Mouse (Mus musculus) left cerebral cortex, adult 18-20 months (tissue): ENCODE measurements at regions not wholly inside any gene's neighbourhood (a gene's known extent, or its start where the extent isn't known, plus 50 kb on each side); places are given as distances from the start of the nearest gene placed in this dataset.

Experiments used
- DNase-seq, 2 experiments: peaks; one replicate each; pipeline ENCODE4 v3.0.0; 2021 to 2022; ENCODE audit warnings: low spot score in 2 of 2, mixed read lengths in 1 of 2

DNA sequence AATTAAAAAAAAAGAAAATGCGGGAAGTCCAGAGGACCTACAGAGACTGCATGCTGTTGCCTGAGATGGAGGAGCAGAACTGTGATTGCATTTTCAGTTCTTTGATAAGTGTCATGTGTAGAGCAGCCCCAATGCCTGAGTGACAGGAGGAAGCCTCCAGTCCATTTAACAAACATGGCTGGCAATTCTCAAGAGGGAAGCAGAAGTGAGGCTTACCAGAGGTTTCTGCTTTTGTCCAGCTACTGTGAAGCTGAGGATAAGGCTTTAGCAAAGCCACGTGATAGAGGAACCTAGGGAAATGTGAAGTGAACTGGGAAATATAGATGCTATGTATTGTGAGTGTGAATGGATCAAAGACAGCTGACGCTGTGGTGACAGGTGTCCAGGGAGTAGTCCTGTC is 56.6 kb downstream of the Sucnr1 start:
- no peak for DNase-seq

DNA sequence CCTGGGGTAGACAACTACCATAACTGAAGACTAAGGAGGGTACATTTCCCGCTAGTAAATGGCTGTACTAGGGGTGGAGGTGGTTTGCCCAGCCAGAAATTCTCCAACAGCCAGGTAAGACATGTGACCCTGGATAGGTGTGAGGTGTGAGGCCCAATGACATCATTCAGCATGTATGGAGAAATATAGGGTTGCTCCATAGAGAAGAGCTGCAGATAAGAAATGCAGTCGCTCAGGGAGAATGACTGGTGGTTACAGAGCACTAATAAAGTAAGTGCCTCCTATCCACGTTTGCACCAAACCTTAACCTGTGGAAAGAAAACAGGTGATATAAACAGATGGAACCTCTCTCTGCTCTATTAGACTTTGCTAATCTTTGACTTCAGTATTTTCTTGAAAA is 78.2 kb downstream of the Sucnr1 start:
- DNase-seq: no peak

DNA sequence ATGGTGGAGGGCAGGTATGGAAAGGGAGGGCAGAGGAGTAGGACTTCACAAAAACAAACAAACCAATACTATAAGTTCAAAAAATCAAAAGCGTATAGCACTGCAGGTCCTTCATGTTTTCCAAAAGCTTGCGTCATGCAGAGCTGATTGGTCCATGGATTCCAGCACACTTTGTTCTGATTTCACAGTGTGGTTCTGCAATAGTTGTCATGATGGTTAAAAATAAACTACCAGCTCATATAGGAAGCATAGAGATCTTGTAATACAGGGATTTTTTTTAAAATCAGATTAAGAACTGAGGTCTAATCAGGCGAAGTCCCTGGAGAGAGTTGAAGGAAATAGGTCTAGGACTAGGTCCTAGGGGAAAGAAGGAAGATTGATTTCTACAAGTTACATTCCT is 86.0 kb downstream of the Sucnr1 start:
- DNase-seq: no peak

DNA sequence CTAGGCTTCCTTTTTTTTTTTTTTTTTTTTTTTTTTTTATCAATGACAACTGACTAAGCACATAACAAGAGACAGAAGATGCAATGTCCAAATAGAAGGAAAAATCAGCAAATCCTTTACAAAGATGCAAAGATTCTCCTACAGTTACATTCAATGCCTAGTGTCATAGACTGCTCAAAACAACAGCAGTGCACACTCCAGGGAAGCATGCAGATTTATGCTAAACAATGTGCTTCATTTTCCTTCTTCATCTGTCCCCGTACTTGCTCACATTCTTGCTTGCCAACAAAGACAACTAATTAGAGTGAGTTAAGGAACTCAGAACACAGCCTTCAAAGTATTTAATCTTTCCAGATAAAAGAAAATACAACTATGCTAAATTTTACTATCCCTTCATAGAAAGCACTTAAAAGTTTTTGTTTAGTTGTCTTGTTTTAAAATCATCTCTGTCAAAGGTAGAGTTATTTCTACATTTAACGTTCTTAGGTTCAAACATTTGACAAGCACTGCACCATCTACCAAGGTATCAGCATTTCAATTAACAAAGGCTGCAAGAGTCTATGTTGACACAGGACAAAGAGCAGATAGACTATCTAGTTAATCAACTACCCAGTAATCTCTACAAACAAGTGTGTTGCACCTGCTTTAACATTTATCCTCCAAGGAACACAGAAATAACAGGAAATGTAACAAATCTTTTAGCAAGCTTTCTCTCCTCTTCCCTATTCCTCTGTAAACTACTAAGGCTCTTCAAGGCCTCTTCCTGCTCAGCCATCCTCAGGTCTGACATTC is 86.7 kb downstream of the Sucnr1 start:
- no peak for DNase-seq

- DNase-seq: no peak
Measured at GRCm38 (mm10) chr3:60169606-60170005, 87.9 kb downstream of the Sucnr1 start.

- no peak for DNase-seq
Measured at GRCm38 (mm10) chr3:60184481-60184880, 102.8 kb downstream of the Sucnr1 start.

DNA sequence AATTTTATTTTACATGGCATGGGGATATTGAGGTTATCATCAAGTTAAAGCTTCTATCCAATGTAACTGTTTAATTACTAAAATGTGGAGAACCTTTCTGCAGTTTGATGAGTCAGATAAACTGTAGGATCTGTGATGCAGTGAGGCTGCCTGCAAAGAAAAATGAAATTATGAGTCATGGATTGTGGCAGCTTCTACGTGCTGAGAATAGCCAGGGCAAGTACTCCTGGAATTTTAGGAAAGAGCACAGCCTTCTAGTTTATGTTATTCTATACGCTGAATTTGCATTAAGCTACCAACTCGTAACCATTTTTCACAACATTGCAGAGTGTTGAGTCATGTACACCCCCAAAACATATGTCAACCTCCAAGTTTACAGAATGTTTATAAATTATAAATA is 114.4 kb downstream of the Sucnr1 start:
- peak; percentile 2 for DNase-seq

GRCm38 (mm10) chr3:60207936-60208335 is 126.3 kb downstream of the Sucnr1 start:
- DNase-seq: no peak

GRCm38 (mm10) chr3:60218938-60219337 is 137.3 kb downstream of the Sucnr1 start:
- no peak for DNase-seq

- DNase-seq: no peak
Measured at GRCm38 (mm10) chr3:60240664-60241063, 159.0 kb downstream of the Sucnr1 start.

GRCm38 (mm10) chr3:60266666-60267415 is 185.2 kb downstream of the Sucnr1 start:
- no peak for DNase-seq

GRCm38 (mm10) chr3:60267416-60268174 is 185.9 kb downstream of the Sucnr1 start:
- DNase-seq: no peak

DNA sequence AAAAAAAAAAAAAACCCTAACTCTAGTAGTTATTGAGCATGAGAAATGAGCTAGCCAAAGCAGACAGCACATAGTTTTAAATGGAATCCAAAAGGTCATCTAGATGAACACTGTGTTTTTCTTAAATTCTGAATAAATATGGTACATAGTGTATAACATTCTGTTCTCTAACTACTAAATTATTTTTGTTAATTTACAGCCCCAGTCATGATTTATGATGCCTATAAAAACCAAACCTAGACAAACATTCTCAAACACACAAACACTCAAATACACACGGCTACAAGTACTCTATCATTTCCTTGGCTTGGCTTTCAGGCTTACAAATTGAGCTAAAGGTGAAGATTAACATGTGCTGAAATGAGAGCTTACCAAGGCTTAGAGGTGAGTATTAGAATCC is 188.8 kb downstream of the Sucnr1 start:
- no peak for DNase-seq

- no peak for DNase-seq
Measured at GRCm38 (mm10) chr3:60273744-60274143, 192.1 kb downstream of the Sucnr1 start.

- no peak for DNase-seq
Measured at GRCm38 (mm10) chr3:60275249-60275838, 193.7 kb downstream of the Sucnr1 start.

GRCm38 (mm10) chr3:60277791-60278190 is 194.8 kb upstream of the Mbnl1 start:
- no peak for DNase-seq

GRCm38 (mm10) chr3:60281229-60281628 is 191.4 kb upstream of the Mbnl1 start:
- DNase-seq: no peak

GRCm38 (mm10) chr3:60281959-60282495 is 190.6 kb upstream of the Mbnl1 start:
- DNase-seq: no peak

DNA sequence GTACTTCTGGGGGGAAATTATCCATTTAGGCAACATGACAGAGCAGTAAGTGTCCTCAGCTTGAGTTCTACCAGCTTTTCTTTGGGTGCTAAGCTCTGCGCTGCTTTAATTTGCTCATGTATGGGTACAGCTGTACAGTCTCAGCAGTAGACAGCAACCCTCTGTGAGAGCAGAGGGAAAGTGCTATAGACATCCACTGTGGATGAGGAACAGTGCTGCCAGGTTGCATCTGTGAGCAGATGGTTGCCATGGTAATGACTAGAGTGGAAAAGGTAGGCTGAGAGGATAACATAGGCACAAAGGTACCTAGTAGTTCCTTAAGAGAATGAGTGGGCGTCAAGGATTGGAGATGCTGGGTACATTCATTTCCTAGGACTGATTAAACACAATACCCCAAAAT is 180.5 kb upstream of the Mbnl1 start:
- DNase-seq: peak; percentile 5 to 6

DNA sequence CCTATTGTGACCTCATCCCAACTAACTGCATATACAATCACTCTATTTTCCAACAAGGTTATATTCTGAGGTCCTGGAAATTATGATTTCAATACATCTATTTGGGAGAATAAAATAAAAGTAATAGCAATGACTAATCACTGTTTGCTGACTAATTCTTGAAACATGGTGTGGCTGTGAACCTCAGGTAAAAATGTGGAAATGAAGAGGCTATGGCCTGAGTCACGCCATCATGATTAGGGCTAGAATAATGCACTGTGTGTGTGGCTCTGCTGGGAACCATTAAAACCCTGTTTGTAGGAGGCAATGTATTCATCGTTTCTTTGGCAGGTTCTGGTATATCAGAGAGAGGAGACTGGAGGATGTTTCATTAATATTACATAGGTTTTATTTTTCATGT is 179.7 kb upstream of the Mbnl1 start:
- DNase-seq: no peak

- DNase-seq: no peak
Measured at GRCm38 (mm10) chr3:60305399-60305798, 167.2 kb upstream of the Mbnl1 start.
